Mouse (Mus musculus): ENCODE data around the gene Sbds.

Gene Sbds

GRCm38 (mm10) chr5:130256678-130257271 lies 1.4 kb upstream of the Sbds start:
- DNase-seq (ENCODE audit: low spot score) = peak; percentile 98

GRCm38 (mm10) chr5:130255799-130256525 lies 632 bp upstream of the Sbds start:
- DNase-seq (ENCODE audit: low spot score) = peak; percentile 21

- DNase-seq (ENCODE audit: low spot score) = peak; percentile 71
These were observed 940 bp downstream of the Sbds start for GRCm38 (mm10) chr5:130254164-130255016.

- DNase-seq (ENCODE audit: low spot score) = no peak
These were observed 7.5 kb downstream of the Sbds start for GRCm38 (mm10) chr5:130247823-130248222.

GRCm38 (mm10) chr5:130241426-130241825 lies 13.9 kb downstream of the Sbds start:
- no peak for DNase-seq (ENCODE audit: low spot score)

- no peak for DNase-seq (ENCODE audit: low spot score)
These were observed 15.5 kb downstream of the Sbds start for GRCm38 (mm10) chr5:130239856-130240255.

- DNase-seq (ENCODE audit: low spot score) = no peak
These were observed 16.1 kb downstream of the Sbds start for GRCm38 (mm10) chr5:130239236-130239635.

GRCm38 (mm10) chr5:130236302-130236701 lies 19.0 kb downstream of the Sbds start:
- no peak for DNase-seq (ENCODE audit: low spot score)

- DNase-seq (ENCODE audit: low spot score) = no peak
These were observed 27.2 kb downstream of the Sbds start for GRCm38 (mm10) chr5:130228120-130228519.

GRCm38 (mm10) chr5:130226790-130227189 lies 28.5 kb downstream of the Sbds start:
- no peak for DNase-seq (ENCODE audit: low spot score)

GRCm38 (mm10) chr5:130222146-130223004 lies 33.0 kb downstream of the Sbds start:
- DNase-seq (ENCODE audit: low spot score) = peak; percentile 90

- peak; percentile 47 for DNase-seq (ENCODE audit: low spot score)
These were observed 33.6 kb downstream of the Sbds start for GRCm38 (mm10) chr5:130221760-130222145.

GRCm38 (mm10) chr5:130221316-130221715 lies 34.0 kb downstream of the Sbds start:
- no peak for DNase-seq (ENCODE audit: low spot score)

- no peak for DNase-seq (ENCODE audit: low spot score)
These were observed 37.0 kb downstream of the Sbds start for GRCm38 (mm10) chr5:130218336-130218735.

- no peak for DNase-seq (ENCODE audit: low spot score)
These were observed 37.9 kb downstream of the Sbds start for GRCm38 (mm10) chr5:130217406-130217805.

- no peak for DNase-seq (ENCODE audit: low spot score)
These were observed 38.5 kb downstream of the Sbds start, which contains the start of gene Tmem248 for GRCm38 (mm10) chr5:130216781-130217180. Tmem248 (plus strand) TSS chr5:130217081.

- DNase-seq (ENCODE audit: low spot score) = no peak
These were observed 42.4 kb downstream of the Sbds start for GRCm38 (mm10) chr5:130212956-130213355.

- no peak for DNase-seq (ENCODE audit: low spot score)
These were observed 48.0 kb downstream of the Sbds start for GRCm38 (mm10) chr5:130207299-130207698.

GRCm38 (mm10) chr5:130205441-130206023 lies 49.8 kb downstream of the Sbds start:
- DNase-seq (ENCODE audit: low spot score) = no peak

- DNase-seq (ENCODE audit: low spot score) = no peak
These were observed 50.8 kb downstream of the Sbds start for GRCm38 (mm10) chr5:130204560-130204959.

- DNase-seq (ENCODE audit: low spot score) = no peak
These were observed 51.4 kb downstream of the Sbds start for GRCm38 (mm10) chr5:130203948-130204347.
